In the genomic region with DNA sequence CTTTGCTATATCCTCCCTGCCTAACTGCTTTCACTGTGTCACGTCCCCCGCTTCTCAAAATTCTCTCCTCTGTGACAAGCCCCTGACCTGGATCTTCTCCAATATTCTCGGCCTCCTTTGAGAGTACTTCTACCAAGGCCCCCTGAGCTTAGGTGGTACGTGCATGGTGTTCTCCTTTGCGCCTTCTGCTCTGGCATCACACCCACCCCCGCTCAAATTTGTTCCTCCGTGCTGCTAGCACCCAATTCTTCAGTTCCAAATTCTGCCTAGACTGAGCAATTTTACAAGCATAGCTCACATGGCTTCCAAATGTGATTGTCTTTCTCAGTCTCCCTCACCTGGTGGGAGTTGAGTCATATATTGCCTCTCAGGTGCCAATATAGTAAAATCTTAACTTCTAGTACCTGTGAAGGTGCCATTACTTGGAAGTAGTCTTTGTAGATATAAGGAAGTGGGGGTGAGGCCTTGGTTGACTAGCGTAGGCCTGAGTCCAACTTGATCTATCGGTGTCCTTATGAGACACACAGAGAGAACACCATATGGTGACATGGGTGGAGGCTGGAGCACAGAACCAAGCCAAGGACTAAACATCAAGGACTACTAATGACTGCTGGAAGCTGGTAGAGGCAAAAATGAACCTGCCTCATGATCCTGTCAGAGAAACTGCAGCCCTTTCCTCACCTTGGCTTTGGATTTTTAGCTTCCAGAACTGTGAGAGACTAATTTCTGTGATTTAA, we compare ENCODE assay signal across 20 mouse cellular contexts.
DNase-seq lines count a peak whose midpoint lies in the region; ATAC-seq and TF ChIP-seq lines count a peak whose summit lies in the region.
"Had no signal": no experiment of that assay in that cellular context is flagged by ENCODE, and none has a peak within 500 bp of the region (broad histone marks: within the 10 kb centered on the region; RNA-seq: fewer than 3 reads in every experiment).

No protein-coding gene starts in this region.

- no peak for ATAC-seq in intestine, embryonic 16.5 days

- over 99% methylated on average over 9 of the region's 9 CpGs for WGBS in thymus, adult 2 months
- WGBS in intestine, embryonic 16.5 days: 91% methylated on average over 9 of the region's 9 CpGs

- no peaks in the 10 kb centered on the region for H3K27me3 ChIP-seq in thymus, adult 2 months (ENCODE audit: control insufficient read depth, insufficient read depth, low read length)
- H3K27me3 ChIP-seq in intestine, embryonic 16.5 days (replicated peaks; ENCODE audit: control insufficient read depth, insufficient read depth, low read length): 0 out of 2 replicates have a peak, but pooled peaks cover 2% of the 10 kb centered on the region

- no peaks in the 10 kb centered on the region for H3K36me3 ChIP-seq in thymus, adult 2 months (ENCODE audit: control insufficient read depth, insufficient read depth, low read length)
- no peaks in the 10 kb centered on the region for H3K36me3 ChIP-seq in intestine, embryonic 16.5 days (ENCODE audit: control insufficient read depth, insufficient read depth, low read length)
- H3K36me3 ChIP-seq: embryonic facial prominence, embryonic 10.5 days; forebrain, embryonic 12.5 days; G1E had no signal

- H3K9ac ChIP-seq in intestine, embryonic 16.5 days (ENCODE audit: low read depth, low read length): no peak overlapping the region
- H3K9ac ChIP-seq: forebrain, embryonic 12.5 days had no signal

- TF ChIP-seq CTCF in thymus, adult 2 months (IDR thresholded peaks at IDR 0.05; ENCODE audit: borderline replicate concordance, control insufficient read depth, extremely low read depth, insufficient read depth, low read length, poor library complexity): no peak

- no peak overlapping the region for H3K4me2 ChIP-seq in intestine, embryonic 16.5 days (ENCODE audit: low read depth, low read length)
- H3K4me2 ChIP-seq: forebrain, embryonic 12.5 days; liver, embryonic 11.5 days had no signal

- no peak overlapping the region for H3K4me3 ChIP-seq in thymus, adult 2 months (ENCODE audit: control insufficient read depth, insufficient read depth, low read length)
- H3K4me3 ChIP-seq in intestine, embryonic 16.5 days (ENCODE audit: low read length): no peak overlapping the region
- H3K4me3 ChIP-seq: embryonic facial prominence, embryonic 10.5 days; forebrain, embryonic 12.5 days; megakaryocyte, embryonic 14.5 days; myocyte had no signal

- no peak overlapping the region for H3K27ac ChIP-seq in thymus, adult 2 months (ENCODE audit: control insufficient read depth, insufficient read depth, low read length)
- H3K27ac ChIP-seq in intestine, embryonic 16.5 days (ENCODE audit: low read length): no peak overlapping the region
- H3K27ac ChIP-seq: embryonic facial prominence, embryonic 10.5 days; forebrain, embryonic 12.5 days; kidney, postnatal 0 days had no signal

- TF ChIP-seq POLR2A in thymus, adult 2 months (IDR thresholded peaks at IDR 0.05; ENCODE audit: control insufficient read depth, extremely low read depth, insufficient read depth, low read length, poor library complexity): no peak

- H3K9me3 ChIP-seq in intestine, embryonic 16.5 days (ENCODE audit: control insufficient read depth, low read length): no peaks in the 10 kb centered on the region
- H3K9me3 ChIP-seq: embryonic facial prominence, embryonic 10.5 days; forebrain, embryonic 12.5 days; G1E; megakaryocyte, embryonic 14.5 days had no signal

- no peaks in the 10 kb centered on the region for H3K4me1 ChIP-seq in thymus, adult 2 months (replicated peaks; ENCODE audit: control insufficient read depth, insufficient read depth, low read length)
- no peaks in the 10 kb centered on the region for H3K4me1 ChIP-seq in intestine, embryonic 16.5 days (ENCODE audit: control insufficient read depth, insufficient read depth, low read length)
- H3K4me1 ChIP-seq: embryonic facial prominence, embryonic 10.5 days had no signal

- peak; percentile 27 for DNase-seq in cerebellum, adult 11 months
- no peak for DNase-seq in cerebellum, adult 8-10 months
- peak; percentile 55 to 66 for DNase-seq in right cerebral cortex, postnatal 10 days (ENCODE audit: low spot score in 2 of 2)
- DNase-seq in right cerebral cortex, postnatal 25 days: no peak
- peak; percentile 54 to 69 for DNase-seq in left cerebral cortex, adult 18-20 months (ENCODE audit: low spot score in 2 of 2)
- no peak for DNase-seq in thymus, adult 2 months
- no peak for DNase-seq in urinary bladder, postnatal 25 days (ENCODE audit: low spot score)
- DNase-seq: adrenal gland, postnatal 25 days; kidney, adult 18-20 months; lung, adult 18-20 months; lung, postnatal 14 days; midbrain, embryonic 14.5 days had no signal

Comparison
In these comparisons a context has a peak if more than half of its experiments do, and no peak if none do; other contexts are left out.
1. DNase-seq: peak in cerebellum, adult 11 months (single experiment), right cerebral cortex, postnatal 10 days (2 of 2) and left cerebral cortex, adult 18-20 months (2 of 2); none in cerebellum, adult 8-10 months (single experiment), right cerebral cortex, postnatal 25 days (single experiment), thymus, adult 2 months (single experiment) and urinary bladder, postnatal 25 days (single experiment).